Mouse (Mus musculus) neural tube, embryonic 13.5 days (tissue): ENCODE data around the gene Ralgps1. TPM values are rescaled to one million over a fixed set of nuclear protein-coding genes. Genes with fewer than 3 reads are reported as not detected.

Experiments
- ATAC-seq: fragments of 200-750 bp; cut with Nextera tagmentation; 2 replicates; pipeline ENCODE4 v1.8.0; 2017; ENCODE audit warnings: low read depth, mild to moderate bottlenecking, moderate TSS enrichment, moderate library complexity
- H3K27ac ChIP-seq: fragments of 300-500 bp; sonication (generic); replicated peaks from 2 replicates; pipeline ENCODE4 v1.5.1; 2015; ENCODE audit warnings: moderate library complexity, mild to moderate bottlenecking, inconsistent platforms
- H3K27me3 ChIP-seq: fragments of 300-500 bp; sonication (generic); 2 replicates; pipeline ENCODE4 v1.6.1; 2015; ENCODE audit warnings: mild to moderate bottlenecking, inconsistent platforms
- H3K36me3 ChIP-seq: fragments of 300-500 bp; sonication (generic); 2 replicates; pipeline ENCODE4 v1.6.1; 2015; ENCODE audit warnings: mild to moderate bottlenecking, inconsistent platforms
- H3K4me1 ChIP-seq: fragments of 300-500 bp; sonication (generic); replicated peaks from 2 replicates; pipeline ENCODE4 v1.6.1; 2015; ENCODE audit warnings: inconsistent platforms
- H3K4me2 ChIP-seq: fragments of 300-500 bp; sonication (generic); 2 replicates; pipeline ENCODE4 v1.6.1; 2015; ENCODE audit warnings: inconsistent platforms, mild to moderate bottlenecking, moderate library complexity
- H3K4me3 ChIP-seq: fragments of 300-500 bp; sonication (generic); 2 replicates; pipeline ENCODE4 v1.5.1; 2015; ENCODE audit warnings: mild to moderate bottlenecking, inconsistent platforms
- H3K9ac ChIP-seq: fragments of 300-500 bp; sonication (generic); 2 replicates; pipeline ENCODE4 v1.6.1; 2015; ENCODE audit warnings: moderate library complexity, mild to moderate bottlenecking, inconsistent platforms
- H3K9me3 ChIP-seq: fragments of 300-500 bp; sonication (generic); 2 replicates; pipeline ENCODE4 v1.6.1; 2016; ENCODE audit warnings: inconsistent platforms
- WGBS: fragments of 180-500 bp; shearing (Covaris S2); methylation state at CpG from one replicate; pipeline ENCODE4 v1.1.7; 2015; 5-methylcytosine and 5-hydroxymethylcytosine counted together
- polyA plus RNA-seq: library from polyadenylated mRNA; unstranded; fragments of >200 nt; fragmentation: Nextera tagmentation; extraction: Ambion mirVana; gene quantifications from 2 replicates; pipeline ENCODE4 v1.2.1, GENCODE M21; 2015

Ralgps1 gene
- polyA plus RNA-seq, 1 experiment from 2014 or later, result 33.2 TPM

- WGBS, result 73% methylated on average over 11 of the region's 11 CpGs
- no peak for ATAC-seq
These were observed 22.8 kb upstream of the Ralgps1 start for GRCm38 (mm10) chr2:33393951-33394635.

GRCm38 (mm10) chr2:33393021-33393420 is 21.7 kb upstream of the Ralgps1 start:
- Histone ChIP-seq H3K4me2 (no peak overlapping the region), H3K27ac (no peak overlapping the region), H3K27me3 (no peaks in the 10 kb centered on the region), H3K9me3 (peaks cover 4% of the 10 kb centered on the region; the same call in 1 of the 2 replicates), H3K4me3 (no peak overlapping the region), H3K9ac (no peak overlapping the region), H3K4me1 (no peaks in the 10 kb centered on the region; the same call in 1 of the 2 replicates), H3K36me3 (0 out of 2 replicates have a peak, but pooled peaks cover 3% of the 10 kb centered on the region)
- ATAC-seq, result no peak

More at GRCm38 (mm10) chr2:33393951-33394635, 22.8 kb upstream of the Ralgps1 start:
- Histone ChIP-seq H3K27ac (peak overlapping the region; percentile 33; the same call in 1 of the 2 replicates), H3K4me1 (no peaks in the 10 kb centered on the region; the same call in 1 of the 2 replicates), H3K9me3 (peaks cover 4% of the 10 kb centered on the region; the same call in 1 of the 2 replicates), H3K36me3 (0 out of 2 replicates have a peak, but pooled peaks cover 3% of the 10 kb centered on the region), H3K4me3 (no peak overlapping the region), H3K9ac (no peak overlapping the region), H3K27me3 (no peaks in the 10 kb centered on the region), H3K4me2 (no peak overlapping the region)

- Histone ChIP-seq H3K4me3 (peak overlapping the region; percentile 66), H3K9ac (peak overlapping the region; percentile 53; the same call in 1 of the 2 replicates), H3K36me3 (peaks cover 15% of the 10 kb centered on the region), H3K4me2 (peak overlapping the region; percentile 69; the same call in 1 of the 2 replicates), H3K9me3 (no peaks in the 10 kb centered on the region), H3K4me1 (peaks cover 28% of the 10 kb centered on the region), H3K27ac (peak overlapping the region; percentile 99), H3K27me3 (no peaks in the 10 kb centered on the region)
- WGBS, result 32% methylated on average over 18 of the region's 18 CpGs
- no peak for ATAC-seq
These were observed 542 bp upstream of the Ralgps1 start for GRCm38 (mm10) chr2:33371648-33372408.

- Histone ChIP-seq H3K36me3 (peaks cover 24% of the 10 kb centered on the region), H3K27ac (peak overlapping the region; percentile 99), H3K27me3 (no peaks in the 10 kb centered on the region), H3K4me2 (peak overlapping the region; percentile 69), H3K9ac (peak overlapping the region; percentile 83), H3K4me3 (peak overlapping the region; percentile 66), H3K4me1 (peaks cover 43% of the 10 kb centered on the region), H3K9me3 (no peaks in the 10 kb centered on the region)
- 15% methylated on average over 11 of the region's 15 CpGs for WGBS
- peak; percentile 28 for ATAC-seq
These were observed 960 bp downstream of the Ralgps1 start for GRCm38 (mm10) chr2:33370276-33370776.

GRCm38 (mm10) chr2:33369453-33369852 is 1.8 kb downstream of the Ralgps1 start:
- Histone ChIP-seq H3K4me2 (peak overlapping the region; percentile 69), H3K4me1 (peaks cover 45% of the 10 kb centered on the region), H3K27me3 (no peaks in the 10 kb centered on the region), H3K9ac (no peak overlapping the region), H3K36me3 (peaks cover 30% of the 10 kb centered on the region), H3K4me3 (no peak overlapping the region), H3K9me3 (no peaks in the 10 kb centered on the region), H3K27ac (no peak overlapping the region)
- ATAC-seq, result no peak
- 79% methylated on average over 3 of the region's 3 CpGs for WGBS

- H3K9ac ChIP-seq, result no peak overlapping the region
- peaks cover 45% of the 10 kb centered on the region for H3K4me1 ChIP-seq
- no peak overlapping the region for H3K4me2 ChIP-seq
- H3K36me3 ChIP-seq, result peaks cover 30% of the 10 kb centered on the region
- no peak for ATAC-seq
- no peak overlapping the region for H3K27ac ChIP-seq
- no peaks in the 10 kb centered on the region for H3K9me3 ChIP-seq
- H3K27me3 ChIP-seq, result no peaks in the 10 kb centered on the region
- H3K4me3 ChIP-seq, result no peak overlapping the region
- WGBS, result 69% methylated on average over 1 of the region's 1 CpGs
These were observed 2.8 kb downstream of the Ralgps1 start for GRCm38 (mm10) chr2:33368486-33368885.

GRCm38 (mm10) chr2:33365703-33366471 is 5.4 kb downstream of the Ralgps1 start:
- peaks cover 46% of the 10 kb centered on the region for H3K4me1 ChIP-seq
- WGBS, result 55% methylated on average over 9 of the region's 9 CpGs

GRCm38 (mm10) chr2:33364656-33365055 is 6.6 kb downstream of the Ralgps1 start:
- H3K9ac ChIP-seq, result no peak overlapping the region
- ATAC-seq, result no peak
- peaks cover 45% of the 10 kb centered on the region for H3K4me1 ChIP-seq
- H3K4me2 ChIP-seq, result no peak overlapping the region
- H3K27me3 ChIP-seq, result no peaks in the 10 kb centered on the region
- WGBS, result 93% methylated on average over 4 of the region's 4 CpGs
- H3K4me3 ChIP-seq, result no peak overlapping the region
- H3K27ac ChIP-seq, result peak overlapping the region; percentile 78; the same call in 1 of the 2 replicates
- H3K36me3 ChIP-seq, result peaks cover 30% of the 10 kb centered on the region
- no peaks in the 10 kb centered on the region for H3K9me3 ChIP-seq

More at GRCm38 (mm10) chr2:33365703-33366471, 5.4 kb downstream of the Ralgps1 start:
- Histone ChIP-seq H3K27ac (peak overlapping the region; percentile 78), H3K27me3 (no peaks in the 10 kb centered on the region), H3K36me3 (peaks cover 30% of the 10 kb centered on the region), H3K9ac (0 out of 2 replicates have a peak overlapping the region, but pooled peaks have one; percentile 22), H3K4me3 (no peak overlapping the region), H3K9me3 (no peaks in the 10 kb centered on the region), H3K4me2 (no peak overlapping the region)
- ATAC-seq, result peak; percentile 57

- no peak overlapping the region for H3K4me2 ChIP-seq
- ATAC-seq, result no peak
- no peaks in the 10 kb centered on the region for H3K9me3 ChIP-seq
- WGBS, result 89% methylated on average over 4 of the region's 4 CpGs
- H3K9ac ChIP-seq, result no peak overlapping the region
- peaks cover 38% of the 10 kb centered on the region for H3K4me1 ChIP-seq
- H3K36me3 ChIP-seq, result peaks cover 33% of the 10 kb centered on the region
- no peak overlapping the region for H3K27ac ChIP-seq
- no peaks in the 10 kb centered on the region for H3K27me3 ChIP-seq
- H3K4me3 ChIP-seq, result no peak overlapping the region
These were observed 7.4 kb downstream of the Ralgps1 start for GRCm38 (mm10) chr2:33363890-33364289.

- H3K27ac ChIP-seq, result no peak overlapping the region
- peaks cover 18% of the 10 kb centered on the region; the same call in 1 of the 2 replicates for H3K36me3 ChIP-seq
- peaks cover 28% of the 10 kb centered on the region for H3K4me1 ChIP-seq
- H3K4me3 ChIP-seq, result no peak overlapping the region
- H3K4me2 ChIP-seq, result no peak overlapping the region
- no peak overlapping the region for H3K9ac ChIP-seq
- H3K9me3 ChIP-seq, result no peaks in the 10 kb centered on the region
- H3K27me3 ChIP-seq, result no peaks in the 10 kb centered on the region
- 79% methylated on average over 9 of the region's 9 CpGs for WGBS
- ATAC-seq, result no peak
These were observed 10.1 kb downstream of the Ralgps1 start for GRCm38 (mm10) chr2:33361139-33361716.

- H3K4me3 ChIP-seq, result no peak overlapping the region
- H3K9me3 ChIP-seq, result no peaks in the 10 kb centered on the region
- H3K4me2 ChIP-seq, result no peak overlapping the region
- H3K27me3 ChIP-seq, result no peaks in the 10 kb centered on the region
- WGBS, result 68% methylated on average over 3 of the region's 3 CpGs
- no peak for ATAC-seq
- H3K27ac ChIP-seq, result no peak overlapping the region
- peaks cover 28% of the 10 kb centered on the region for H3K4me1 ChIP-seq
- H3K9ac ChIP-seq, result no peak overlapping the region
- peaks cover 16% of the 10 kb centered on the region; the same call in 1 of the 2 replicates for H3K36me3 ChIP-seq
These were observed 10.7 kb downstream of the Ralgps1 start for GRCm38 (mm10) chr2:33360564-33360963.
